Mouse (Mus musculus): ENCODE results near the gene Trim38. TPM values are rescaled to one million over a fixed set of nuclear protein-coding genes. Genes with fewer than 3 reads are reported as not detected.

Gene Trim38
- total RNA-seq, 1 experiment, result 0.40 TPM

DNA sequence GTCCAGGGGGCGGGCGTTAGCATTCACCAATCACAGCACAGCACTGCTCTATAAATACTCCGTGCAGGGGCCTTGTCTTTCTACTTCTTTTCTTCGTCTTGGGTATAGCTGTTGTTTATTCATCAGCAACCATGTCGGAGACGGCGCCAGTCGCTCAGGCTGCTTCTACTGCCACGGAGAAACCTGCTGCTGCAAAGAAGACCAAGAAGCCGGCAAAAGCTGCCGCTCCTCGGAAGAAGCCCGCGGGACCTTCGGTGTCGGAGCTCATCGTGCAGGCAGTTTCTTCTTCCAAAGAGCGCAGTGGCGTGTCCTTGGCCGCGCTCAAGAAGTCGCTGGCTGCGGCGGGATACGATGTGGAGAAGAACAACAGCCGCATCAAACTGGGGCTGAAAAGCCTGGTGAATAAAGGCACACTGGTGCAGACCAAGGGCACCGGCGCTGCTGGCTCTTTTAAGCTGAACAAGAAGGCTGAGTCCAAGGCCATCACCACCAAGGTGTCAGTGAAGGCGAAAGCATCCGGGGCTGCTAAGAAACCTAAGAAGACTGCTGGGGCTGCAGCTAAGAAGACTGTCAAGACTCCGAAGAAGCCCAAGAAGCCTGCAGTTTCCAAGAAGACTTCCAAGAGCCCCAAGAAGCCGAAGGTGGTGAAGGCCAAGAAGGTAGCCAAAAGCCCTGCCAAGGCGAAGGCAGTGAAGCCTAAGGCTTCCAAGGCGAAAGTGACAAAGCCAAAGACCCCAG lies 6.0 kb upstream of the Trim38 start, which contains the start of gene Hist1h1a:
TSS of gene Hist1h1a (plus strand) at position 81 of the 738 bp plus-strand sequence.
- DNase-seq (ENCODE audit: low read depth, low spot score), result no peak
- Histone ChIP-seq H3K27ac (ENCODE audit: insufficient read depth, low read depth, low read length, poor library complexity, severe bottlenecking) (peak within 1 kb of the TSS; percentile 69), H3K36me3 (ENCODE audit: control insufficient read depth, insufficient read depth, low read length, poor library complexity, severe bottlenecking) (no peaks in the 10 kb centered on the region), H3K4me1 (ENCODE audit: control insufficient read depth in 2 of 2, insufficient read depth in 2 of 2, low read length in 2 of 2, poor library complexity in 1 of 2) (no peaks in the 10 kb centered on the region; a peak in 2 of 4 replicates), H3K4me3 (ENCODE audit: insufficient read depth in 1 of 2, low read depth in 1 of 2, low read length in 2 of 2, poor library complexity in 1 of 2, severe bottlenecking in 1 of 2) (peak within 1 kb of the TSS; percentile 62), H3K9ac (ENCODE audit: insufficient read depth, low read depth, low read length, poor library complexity, severe bottlenecking) (peak within 1 kb of the TSS; percentile 87), H3K9me3 (ENCODE audit: control insufficient read depth, insufficient read depth, low read depth, low read length) (no peaks in the 10 kb centered on the region)
- TF ChIP-seq CHD2 (IDR thresholded peaks at IDR 0.05; ENCODE audit: low read depth, low read length) (no peak; the same call in 1 of the 2 replicates), ZNF384 (IDR thresholded peaks at IDR 0.05; ENCODE audit: low read depth, low read length) (no peak), MAFK (IDR thresholded peaks at IDR 0.05; ENCODE audit: insufficient read depth, low read depth, low read length) (no peak), ZC3H11A (IDR thresholded peaks at IDR 0.05; ENCODE audit: borderline replicate concordance, low read depth, low read length) (no peak), HCFC1 (IDR thresholded peaks at IDR 0.05; ENCODE audit: borderline replicate concordance, insufficient read depth, low read length) (peak; percentile 68; the same call in 1 of the 2 replicates)
- in situ Hi-C loops (cut with MboI; ENCODE audit: low sequenced_read_pairs in 2 of 2, unreplicated experiment in 2 of 2), result loop anchor here in 1 of 2 experiments (25.0 kb wide), 1 partner anchor 1726 kb away; the partner anchor contains the start of genes Hist1h2ag, Hist1h2ah, Hist1h2bj and Hist1h2bk

DNA sequence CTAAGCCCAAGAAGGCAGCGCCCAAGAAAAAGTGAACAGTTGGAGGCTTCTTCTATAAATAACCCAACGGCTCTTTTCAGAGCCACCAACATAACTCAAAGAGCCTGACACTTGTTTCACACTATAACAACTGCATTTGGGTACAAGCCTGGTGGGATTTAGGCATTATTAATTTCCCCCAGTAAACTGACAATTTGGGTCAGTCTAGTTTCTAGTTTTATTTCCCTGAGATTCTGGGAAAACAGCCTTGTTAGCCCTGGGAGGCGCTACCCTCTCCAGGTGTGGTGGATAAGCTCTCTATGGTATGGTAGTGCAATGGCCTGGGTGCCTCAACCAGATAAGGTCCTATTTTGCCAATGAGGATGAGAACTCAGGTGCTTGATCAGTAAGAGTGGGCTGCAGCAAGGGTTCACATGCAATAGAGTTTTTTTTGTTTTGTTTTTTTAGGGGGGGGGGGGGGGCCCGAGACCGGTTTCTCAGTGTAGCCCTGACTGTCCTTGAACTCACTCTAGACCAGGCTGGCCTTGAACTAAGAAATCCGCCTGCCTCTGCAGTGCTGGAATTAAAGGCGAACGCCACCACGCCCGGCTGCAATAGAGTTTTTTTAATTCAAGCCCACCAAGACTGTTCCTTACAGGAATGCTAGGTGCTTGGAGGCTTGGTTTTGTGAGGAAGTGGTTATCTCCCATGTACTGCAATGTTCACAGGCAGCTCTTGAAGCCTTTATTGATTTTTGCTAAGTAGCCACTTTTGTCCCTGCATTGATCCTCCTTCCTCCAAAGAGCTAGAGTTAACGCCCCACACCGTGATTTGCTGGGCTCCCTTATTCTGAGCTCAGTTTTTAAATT lies 5.2 kb upstream of the Trim38 start:
- peak overlapping the region; percentile 53 to 62 for H3K4me3 ChIP-seq (ENCODE audit: insufficient read depth in 1 of 2, low read depth in 1 of 2, low read length in 2 of 2, poor library complexity in 1 of 2, severe bottlenecking in 1 of 2)
- TF ChIP-seq ZC3H11A (IDR thresholded peaks at IDR 0.05; ENCODE audit: borderline replicate concordance, low read depth, low read length) (no peak), MAFK (IDR thresholded peaks at IDR 0.05; ENCODE audit: insufficient read depth, low read depth, low read length) (0 out of 2 replicates have a peak, but pooled peaks have one; percentile 24)
- in situ Hi-C loops (cut with MboI; ENCODE audit: low sequenced_read_pairs in 2 of 2, unreplicated experiment in 2 of 2), result loop anchor here in 1 of 2 experiments (25.0 kb wide), 1 partner anchor 1727 kb away; the partner anchor contains the start of genes Hist1h2ag, Hist1h2ah, Hist1h2bj and Hist1h2bk
- no peaks in the 10 kb centered on the region for H3K9me3 ChIP-seq (ENCODE audit: control insufficient read depth, insufficient read depth, low read depth, low read length)
- H3K4me1 ChIP-seq (ENCODE audit: control insufficient read depth in 2 of 2, insufficient read depth in 2 of 2, low read length in 2 of 2, poor library complexity in 1 of 2), result no peaks in the 10 kb centered on the region; a peak in 2 of 4 replicates
- H3K27ac ChIP-seq (ENCODE audit: insufficient read depth, low read depth, low read length, poor library complexity, severe bottlenecking), result peak overlapping the region; percentile 67
- H3K9ac ChIP-seq (ENCODE audit: insufficient read depth, low read depth, low read length, poor library complexity, severe bottlenecking), result peak overlapping the region; percentile 87
- no peak for DNase-seq (ENCODE audit: low read depth, low spot score)
- H3K36me3 ChIP-seq (ENCODE audit: control insufficient read depth, insufficient read depth, low read length, poor library complexity, severe bottlenecking), result no peaks in the 10 kb centered on the region

DNA sequence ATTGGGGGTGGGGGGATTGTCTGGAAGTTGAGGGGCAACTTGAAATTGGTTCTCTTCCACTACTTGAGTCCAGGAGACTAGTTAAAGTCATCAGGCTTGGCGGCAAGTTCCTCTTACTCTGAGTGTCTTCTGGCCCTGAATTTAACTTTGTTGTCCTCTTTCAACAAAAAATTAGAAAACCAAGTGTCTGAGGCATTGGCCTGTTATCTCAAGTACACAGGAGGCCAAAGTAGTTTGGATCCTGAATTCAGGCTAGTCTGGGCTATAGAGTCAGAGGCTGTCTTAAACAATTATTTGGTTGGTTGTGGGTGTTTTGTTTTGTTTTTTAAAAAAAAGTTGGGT lies 4.6 kb upstream of the Trim38 start:
- no peaks in the 10 kb centered on the region; a peak in 2 of 4 replicates for H3K4me1 ChIP-seq (ENCODE audit: control insufficient read depth in 2 of 2, insufficient read depth in 2 of 2, low read length in 2 of 2, poor library complexity in 1 of 2)
- in situ Hi-C loops (cut with MboI; ENCODE audit: low sequenced_read_pairs in 2 of 2, unreplicated experiment in 2 of 2), result loop anchor here in 1 of 2 experiments (25.0 kb wide), 1 partner anchor 1728 kb away; the partner anchor contains the start of genes Hist1h2ag, Hist1h2ah, Hist1h2bj and Hist1h2bk
- no peak for TF ChIP-seq MAFK (IDR thresholded peaks at IDR 0.05; ENCODE audit: insufficient read depth, low read depth, low read length)
- H3K27ac ChIP-seq (ENCODE audit: insufficient read depth, low read depth, low read length, poor library complexity, severe bottlenecking), result peak overlapping the region; percentile 62; the same call in 1 of the 2 replicates
- peak overlapping the region in 1 of 2 experiments; percentile 62; a peak in 2 of 4 replicates for H3K4me3 ChIP-seq (ENCODE audit: insufficient read depth in 1 of 2, low read depth in 1 of 2, low read length in 2 of 2, poor library complexity in 1 of 2, severe bottlenecking in 1 of 2)
- no peaks in the 10 kb centered on the region for H3K36me3 ChIP-seq (ENCODE audit: control insufficient read depth, insufficient read depth, low read length, poor library complexity, severe bottlenecking)
- no peak for DNase-seq (ENCODE audit: low read depth, low spot score)
- H3K9me3 ChIP-seq (ENCODE audit: control insufficient read depth, insufficient read depth, low read depth, low read length), result no peaks in the 10 kb centered on the region
- H3K9ac ChIP-seq (ENCODE audit: insufficient read depth, low read depth, low read length, poor library complexity, severe bottlenecking), result peak overlapping the region; percentile 87; the same call in 1 of the 2 replicates

DNA sequence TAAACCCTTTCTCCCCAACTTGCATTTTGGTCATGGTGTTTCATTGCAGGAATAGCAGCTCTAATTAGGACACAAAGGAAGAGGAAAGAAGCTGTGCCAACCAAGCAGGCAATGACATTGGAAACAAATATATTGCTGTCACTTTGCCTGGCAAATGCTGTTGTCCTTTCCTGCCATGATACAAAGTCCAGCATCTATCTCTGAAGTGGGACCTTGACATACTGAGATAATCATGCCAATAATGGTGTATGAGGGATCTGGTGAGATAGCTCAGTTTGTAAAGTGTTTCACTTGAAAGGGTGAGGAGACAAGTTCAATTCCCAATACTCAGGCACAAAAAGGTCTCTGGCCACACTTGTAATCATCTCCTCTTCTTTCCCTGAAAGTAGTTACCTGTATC lies 2.9 kb upstream of the Trim38 start:
- Histone ChIP-seq H3K27ac (ENCODE audit: insufficient read depth, low read depth, low read length, poor library complexity, severe bottlenecking) (no peak overlapping the region), H3K36me3 (ENCODE audit: control insufficient read depth, insufficient read depth, low read length, poor library complexity, severe bottlenecking) (no peaks in the 10 kb centered on the region), H3K4me3 (ENCODE audit: insufficient read depth in 1 of 2, low read depth in 1 of 2, low read length in 2 of 2, poor library complexity in 1 of 2, severe bottlenecking in 1 of 2) (no peak overlapping the region), H3K4me1 (ENCODE audit: control insufficient read depth in 2 of 2, insufficient read depth in 2 of 2, low read length in 2 of 2, poor library complexity in 1 of 2) (no peaks in the 10 kb centered on the region; a peak in 2 of 4 replicates), H3K9me3 (ENCODE audit: control insufficient read depth, insufficient read depth, low read depth, low read length) (no peaks in the 10 kb centered on the region), H3K9ac (ENCODE audit: insufficient read depth, low read depth, low read length, poor library complexity, severe bottlenecking) (no peak overlapping the region)
- DNase-seq (ENCODE audit: low read depth, low spot score), result no peak
- TF ChIP-seq ZC3H11A (IDR thresholded peaks at IDR 0.05; ENCODE audit: borderline replicate concordance, low read depth, low read length) (no peak), ZNF384 (IDR thresholded peaks at IDR 0.05; ENCODE audit: low read depth, low read length) (no peak), CHD2 (IDR thresholded peaks at IDR 0.05; ENCODE audit: low read depth, low read length) (no peak)
- in situ Hi-C loops (cut with MboI; ENCODE audit: low sequenced_read_pairs in 2 of 2, unreplicated experiment in 2 of 2), result loop anchor here in 1 of 2 experiments (25.0 kb wide), 1 partner anchor 1729 kb away; the partner anchor contains the start of genes Hist1h2ag, Hist1h2ah, Hist1h2bj and Hist1h2bk

Measured in ES-E14 (cell line).